Mouse (Mus musculus) liver, adult (tissue): Measurements from ENCODE around the gene Olfr209.

ENCODE experiments used
- GATA4 ChIP-seq: IDR thresholded peaks from 2 replicates; pipeline ENCODE4 v1.6.1; 2014; ENCODE audit warnings: mild to moderate bottlenecking, low read length; ENCODE audit not compliant: insufficient replicate concordance

Gene Olfr209

DNA sequence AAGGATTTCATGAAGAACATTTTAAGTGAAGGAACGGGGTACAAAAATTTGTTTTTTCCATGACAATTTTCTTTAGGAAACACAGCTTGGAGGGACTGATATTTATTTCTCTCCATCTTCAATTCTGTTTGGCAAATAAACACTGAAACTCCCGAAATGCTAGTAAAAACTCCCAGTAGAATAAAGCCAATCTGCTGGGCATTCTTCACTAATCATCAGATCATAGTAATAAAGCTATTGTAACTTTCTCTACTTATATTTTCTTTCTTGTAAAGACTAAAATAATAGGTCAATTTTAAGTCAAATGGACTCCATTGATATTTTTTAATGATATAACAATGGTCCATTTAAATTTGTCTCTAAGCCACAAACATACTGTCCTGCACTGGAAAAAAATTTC lies at the start of gene Olfr209:
Gene Olfr209, minus strand, starts transcription at position 101 of the 400 bp plus-strand sequence.
- no peak for TF ChIP-seq GATA4

DNA sequence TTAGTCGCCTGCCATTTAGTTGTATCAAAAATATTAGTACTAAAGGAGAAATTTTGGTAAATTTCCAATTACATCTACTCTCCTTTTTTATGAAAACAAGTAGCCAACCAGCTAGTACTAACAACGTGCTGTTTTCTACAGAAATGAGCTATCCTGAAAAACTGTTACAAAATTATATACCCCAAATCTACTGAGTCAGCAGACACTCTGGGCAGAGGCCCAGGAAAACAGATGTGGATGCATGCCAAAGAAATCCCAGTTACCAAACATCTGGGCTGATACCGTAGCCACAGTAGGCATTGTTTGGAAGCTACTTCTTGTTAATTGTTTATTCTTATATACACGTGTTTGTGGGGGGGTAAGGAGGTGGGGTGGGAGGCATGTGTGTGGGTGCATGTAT lies 49.7 kb upstream of the Olfr209 start:
- no peak for TF ChIP-seq GATA4

DNA sequence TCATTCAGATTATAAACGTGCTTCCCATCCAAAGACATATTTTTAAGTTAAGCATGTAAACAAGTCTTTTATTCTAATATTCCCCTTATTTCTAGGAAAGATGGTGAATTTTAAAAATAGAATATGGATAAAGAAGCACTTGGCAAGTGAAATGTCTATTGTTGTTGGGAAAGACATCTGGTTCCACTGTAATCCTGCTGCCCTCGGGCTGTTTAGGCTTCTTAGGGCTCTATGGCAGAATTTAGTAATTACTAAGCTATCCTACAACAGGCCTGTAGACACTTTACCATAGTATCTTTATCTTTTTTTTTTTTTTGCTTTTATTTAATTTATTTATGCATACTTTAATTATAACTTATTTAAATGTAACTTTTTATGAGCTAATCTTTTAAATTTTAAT lies 46.0 kb upstream of the Olfr209 start:
- no peak for TF ChIP-seq GATA4

DNA sequence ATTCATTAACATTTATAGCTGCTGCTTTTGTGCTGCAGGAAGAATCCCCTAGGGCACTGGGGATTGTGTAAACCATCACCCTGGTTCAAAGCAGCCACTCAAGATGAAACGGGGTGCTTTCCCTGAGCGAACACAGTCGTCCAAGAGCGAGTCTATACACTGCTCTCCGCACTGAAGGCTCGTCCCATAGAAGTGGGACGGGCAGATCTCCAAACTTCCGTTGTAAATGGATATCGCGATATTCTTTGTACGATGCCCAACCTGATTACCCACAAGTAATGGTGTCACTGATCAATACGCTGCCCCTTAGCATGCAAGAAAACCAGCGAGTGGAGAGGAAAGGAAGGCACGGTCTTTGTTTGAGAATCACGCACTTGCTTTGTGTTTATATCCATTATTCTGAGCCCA lies 45.6 kb upstream of the Olfr209 start:
- TF ChIP-seq GATA4: no peak

DNA sequence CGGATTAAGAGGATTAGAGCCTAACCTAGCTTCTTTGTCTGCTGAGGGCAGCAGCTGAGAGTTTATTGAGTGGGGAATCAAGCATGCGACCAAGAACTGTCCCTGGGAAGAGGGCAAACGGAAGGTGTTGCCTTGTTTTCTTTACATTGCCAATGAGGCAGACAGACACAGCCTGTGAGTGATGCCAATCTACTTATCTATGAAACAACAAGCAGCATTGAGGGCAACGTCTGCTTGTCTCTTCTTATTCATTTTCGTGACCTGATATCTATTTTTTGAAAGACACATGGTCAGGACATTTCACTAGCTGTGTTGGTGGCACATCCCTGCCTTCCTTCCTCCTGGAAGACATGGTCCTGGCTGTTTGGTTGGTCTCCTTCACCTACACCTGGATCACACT lies 43.2 kb upstream of the Olfr209 start, which contains the start of gene Gabrr3:
Gene Gabrr3, plus strand, starts transcription at position 301 of the 400 bp plus-strand sequence.
- TF ChIP-seq GATA4: no peak

GRCm38 (mm10) chr16:59404798-59405197 lies 41.0 kb upstream of the Olfr209 start:
- no peak for TF ChIP-seq GATA4

DNA sequence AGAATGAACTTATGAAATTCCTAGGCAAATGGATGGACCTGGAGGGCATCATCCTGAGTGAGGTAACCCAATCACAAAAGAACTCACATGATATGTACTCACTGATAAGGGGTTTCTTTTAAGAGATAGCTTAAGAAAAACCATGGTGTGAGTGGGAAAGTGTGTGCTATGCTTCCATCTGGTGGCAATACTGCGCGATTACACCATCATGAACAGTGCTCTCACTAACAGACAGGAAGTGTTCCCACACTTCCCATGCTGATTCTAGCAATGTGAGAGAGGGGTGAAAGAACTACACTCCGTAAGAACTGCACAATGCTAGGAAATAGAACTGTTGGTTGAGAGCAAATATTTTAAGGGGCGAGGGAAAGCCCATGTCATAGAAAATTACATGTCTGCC lies 39.9 kb upstream of the Olfr209 start:
- no peak for TF ChIP-seq GATA4

DNA sequence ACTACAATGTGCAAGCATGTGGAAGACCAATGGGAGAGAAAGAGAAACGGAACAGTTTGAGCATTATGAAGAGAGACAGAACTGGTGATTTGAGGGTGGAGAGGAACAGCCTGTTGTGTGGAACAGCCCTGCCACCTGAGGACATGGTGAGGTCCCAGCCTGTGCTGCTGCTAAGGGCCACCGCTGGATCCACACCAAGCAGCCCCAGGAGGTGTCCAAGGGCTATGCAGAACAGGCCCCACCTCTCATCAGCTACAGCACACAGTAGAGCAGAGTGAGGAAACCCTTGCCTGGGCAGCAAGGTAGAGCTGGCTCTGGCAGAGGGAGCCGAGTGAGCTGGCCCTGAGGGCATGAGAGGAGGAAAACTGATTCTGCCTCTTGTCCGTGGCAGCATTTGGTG lies 38.2 kb upstream of the Olfr209 start:
- TF ChIP-seq GATA4: no peak

- no peak for TF ChIP-seq GATA4
These were observed 37.3 kb upstream of the Olfr209 start for GRCm38 (mm10) chr16:59401102-59401501.

DNA sequence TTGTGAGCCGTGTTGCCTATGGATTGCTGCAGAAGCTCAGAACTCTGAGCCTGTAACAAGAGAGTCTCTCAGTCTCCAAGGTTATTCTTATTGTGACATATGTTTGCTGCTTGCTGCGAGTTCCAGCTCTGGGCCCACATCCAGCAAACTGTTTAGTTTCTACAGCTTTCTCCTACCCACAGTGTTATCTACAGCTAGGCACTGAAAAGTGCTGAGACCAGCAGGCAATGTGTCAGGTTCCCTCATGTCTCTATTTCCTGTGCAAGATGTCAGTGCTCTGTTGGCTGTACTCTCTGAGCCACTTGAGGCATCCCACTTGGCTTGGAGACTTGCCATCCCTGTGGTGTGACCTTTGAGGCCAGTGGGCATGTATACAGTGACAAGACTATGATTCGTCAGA lies 29.5 kb upstream of the Olfr209 start:
- TF ChIP-seq GATA4: no peak

GRCm38 (mm10) chr16:59349146-59349545 lies 14.6 kb downstream of the Olfr209 start, which contains the start of gene Olfr206:
Olfr206 (minus strand) TSS chr16:59349246.
- no peak for TF ChIP-seq GATA4

GRCm38 (mm10) chr16:59331038-59331437 lies 32.8 kb downstream of the Olfr209 start, which contains the start of gene Olfr205:
Olfr205 (minus strand) TSS chr16:59331138.
- no peak for TF ChIP-seq GATA4

GRCm38 (mm10) chr16:59318148-59318547 lies 45.6 kb downstream of the Olfr209 start, which contains the start of gene Olfr204:
Olfr204 (minus strand) TSS chr16:59318248.
- TF ChIP-seq GATA4: no peak
